Mouse (Mus musculus) retina, adult 2 months (tissue): ENCODE results near the gene Pdhx.

Experiments used
- DNase-seq: peaks from one replicate; pipeline ENCODE4 v3.0.0-alpha.2; 2012; ENCODE audit warnings: low read depth, low spot score

Pdhx gene

DNA sequence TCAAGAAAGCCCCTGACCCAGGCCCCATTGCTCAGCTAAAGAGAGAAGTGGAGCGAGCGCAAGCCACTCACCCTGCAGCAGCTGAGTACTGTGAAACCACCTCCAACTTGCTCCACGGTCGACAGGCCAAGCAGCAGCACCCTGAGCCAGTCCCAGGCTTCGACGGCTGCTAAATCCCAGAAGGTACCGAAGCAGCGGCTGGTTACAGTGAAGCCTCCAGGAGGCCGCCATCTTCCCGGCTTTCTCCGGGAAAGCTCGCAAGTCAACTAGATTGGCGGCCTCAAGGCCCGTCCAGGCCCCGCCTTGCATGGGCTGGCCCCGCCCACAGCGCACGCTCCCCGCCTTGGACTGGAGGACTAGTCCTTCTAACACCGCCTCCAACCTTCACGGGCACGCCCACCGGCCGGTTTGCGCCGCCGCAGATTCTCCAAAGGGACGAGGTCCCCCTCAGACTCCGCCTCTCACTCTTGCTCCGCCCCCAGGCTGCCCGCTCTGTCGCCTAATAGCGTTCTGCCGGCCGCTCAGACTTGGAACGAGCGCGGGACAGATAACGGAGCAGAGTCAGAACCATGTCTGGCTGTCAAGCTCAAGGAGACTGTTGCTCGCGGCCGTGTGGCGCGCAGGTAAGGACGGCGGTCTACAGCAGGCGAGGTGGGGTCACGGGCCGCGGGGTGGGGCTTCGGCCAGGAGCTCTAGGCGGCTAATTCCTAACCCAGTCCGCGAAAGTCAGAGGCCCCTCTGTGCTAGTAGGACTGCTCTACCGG is at the start of gene Pdhx, which contains the start of gene Apip:
Pdhx (minus strand) TSS at position 295 of the 764 bp plus-strand sequence.
Apip (plus strand) TSS at position 457 of the 764 bp plus-strand sequence.
- peak; percentile 95 for DNase-seq

GRCm38 (mm10) chr2:103119197-103119854 is 46.0 kb upstream of the Pdhx start:
- DNase-seq = no peak

DNA sequence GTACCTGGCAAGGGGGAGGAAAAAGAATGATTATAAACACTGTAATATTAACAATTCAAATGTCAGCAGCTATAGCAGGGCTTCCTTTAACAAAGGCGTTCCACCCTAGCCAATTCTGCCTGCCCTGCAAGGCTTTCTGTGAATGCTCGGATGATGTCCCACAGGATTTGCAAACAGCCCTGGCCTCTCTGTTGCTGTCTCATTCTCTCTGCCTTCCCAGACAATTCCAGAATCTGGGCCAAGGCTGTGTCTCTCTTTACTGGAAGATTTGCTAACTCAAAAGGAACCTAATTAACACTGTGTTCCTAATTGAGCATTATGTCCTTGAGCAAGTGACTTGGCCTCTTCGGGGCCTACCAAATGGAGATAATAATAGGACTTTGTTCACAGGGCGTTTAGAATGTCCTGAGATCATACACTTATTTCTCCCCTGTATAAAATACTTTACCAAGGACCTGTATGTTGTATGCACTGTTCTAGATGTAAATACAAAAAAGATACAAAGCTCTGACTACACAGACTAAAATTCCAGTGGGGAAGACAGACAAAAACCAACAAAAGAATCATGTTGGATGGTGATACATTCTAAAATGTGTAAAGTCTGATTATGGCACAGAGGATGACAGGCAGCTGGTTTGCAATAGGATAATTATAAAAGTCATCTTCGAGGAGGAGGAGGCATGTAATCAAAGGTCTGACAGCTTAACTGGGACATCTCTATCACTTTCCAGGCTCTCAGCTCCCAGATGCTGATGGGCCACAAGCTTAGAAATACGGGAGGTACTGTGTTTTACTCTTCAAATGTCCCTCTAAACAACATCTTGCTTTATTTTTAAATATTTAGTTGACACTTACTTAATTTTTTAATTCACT is 45.2 kb upstream of the Pdhx start:
- DNase-seq = no peak

DNA sequence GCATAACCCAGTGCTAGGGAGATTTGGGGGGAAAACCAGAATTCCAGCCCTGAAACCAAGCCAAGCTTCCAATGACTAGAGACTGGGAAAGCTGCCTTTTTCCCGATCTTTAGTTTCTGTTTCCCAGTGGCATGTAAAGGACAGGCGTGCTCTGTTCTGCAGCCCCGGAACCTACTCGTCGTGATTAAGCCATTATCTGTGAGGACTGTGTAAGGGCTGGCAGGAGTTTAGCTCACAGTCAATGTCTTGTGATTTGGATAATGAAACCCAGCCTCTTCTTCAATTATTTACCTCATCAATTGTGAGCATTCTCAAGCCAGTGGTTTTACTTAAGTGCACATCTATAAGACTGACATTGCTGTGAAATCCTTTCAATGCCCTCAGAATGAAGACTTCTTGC is 43.9 kb upstream of the Pdhx start:
- DNase-seq = no peak

- DNase-seq = no peak
Measured at GRCm38 (mm10) chr2:103111669-103112068, 38.4 kb upstream of the Pdhx start.

- no peak for DNase-seq
Measured at GRCm38 (mm10) chr2:103106172-103106571, 32.9 kb upstream of the Pdhx start.

DNA sequence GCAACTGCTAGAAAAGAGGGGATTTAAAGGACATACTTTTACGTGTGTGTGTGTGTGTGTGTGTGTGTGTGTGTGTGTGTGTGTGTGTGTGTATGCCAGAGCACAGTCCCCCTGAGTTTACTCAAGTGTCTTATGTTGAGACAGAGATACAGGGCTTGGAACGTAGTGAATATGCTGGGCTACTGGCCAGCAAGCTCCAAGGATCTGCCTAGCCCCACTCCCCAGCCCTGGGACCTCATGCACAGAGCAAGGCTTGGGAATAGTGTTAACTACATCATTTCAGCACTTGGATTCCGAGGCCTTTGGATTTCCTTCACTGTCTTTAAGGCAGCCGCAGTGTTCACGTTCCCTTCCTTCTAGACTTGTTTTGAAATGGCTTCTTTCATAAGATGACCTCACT is 29.3 kb upstream of the Pdhx start:
- DNase-seq = no peak

DNA sequence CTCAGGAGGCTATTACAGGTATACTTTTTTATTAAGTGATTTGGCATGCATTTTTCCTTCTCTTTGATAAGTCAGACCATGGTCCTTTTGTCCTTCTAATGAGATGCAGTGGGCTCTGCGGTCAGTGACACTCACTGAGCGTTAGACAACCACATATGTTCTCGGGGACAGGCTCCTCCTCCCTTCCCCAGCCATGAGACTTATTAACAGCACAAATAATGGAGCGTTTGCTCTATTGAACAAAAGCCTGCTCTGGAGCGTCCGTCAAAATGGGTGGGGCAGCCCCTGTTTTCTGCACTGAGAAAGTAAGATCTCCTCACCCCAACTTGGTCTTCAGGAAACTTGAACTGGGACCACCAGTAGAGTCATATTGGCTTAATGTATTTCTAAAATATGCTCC is 16.2 kb upstream of the Pdhx start:
- no peak for DNase-seq

- no peak for DNase-seq
Measured at GRCm38 (mm10) chr2:103088099-103088498, 14.8 kb upstream of the Pdhx start.

DNA sequence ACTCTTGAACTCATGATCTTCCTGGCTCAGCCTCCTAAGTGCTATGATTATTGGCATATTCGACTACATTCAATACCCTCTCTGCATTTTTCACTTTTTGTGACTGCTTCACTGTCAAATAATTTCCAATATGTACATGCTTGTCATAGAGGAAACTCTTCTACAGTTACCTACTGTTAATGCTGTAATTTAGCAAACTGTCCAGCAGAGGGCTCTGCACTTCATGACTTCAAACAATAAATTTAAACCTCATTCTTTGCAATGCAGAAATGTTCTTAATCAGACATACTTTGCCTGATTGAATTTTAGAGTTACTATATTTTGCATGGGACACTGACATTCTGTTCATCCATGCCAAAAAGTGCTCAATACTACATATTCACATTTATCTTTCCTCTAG is 13.1 kb upstream of the Pdhx start:
- DNase-seq = no peak

DNA sequence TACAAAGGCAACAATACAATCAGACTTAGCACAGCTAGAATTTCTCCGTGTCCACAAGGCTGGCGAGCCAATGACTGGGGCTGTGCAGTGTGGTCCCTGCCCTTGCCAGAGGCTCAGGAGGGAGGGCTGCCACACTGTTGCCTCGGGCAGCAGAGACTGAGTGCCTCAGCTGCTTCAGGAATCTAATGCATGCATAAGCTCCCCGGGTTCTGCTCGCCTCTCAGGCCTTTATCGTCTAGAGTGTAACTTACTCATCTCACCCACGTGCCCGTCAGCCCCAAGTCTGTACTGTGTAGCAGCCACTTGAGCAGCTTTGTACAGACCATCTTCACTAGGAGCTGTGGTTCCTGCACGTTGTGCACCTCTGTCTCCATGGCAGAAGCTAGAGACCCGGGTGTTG is 12.3 kb upstream of the Pdhx start:
- no peak for DNase-seq

- DNase-seq = no peak
Measured at GRCm38 (mm10) chr2:103084451-103084850, 11.1 kb upstream of the Pdhx start.

- DNase-seq = no peak
Measured at GRCm38 (mm10) chr2:103082853-103083252, 9.5 kb upstream of the Pdhx start.

DNA sequence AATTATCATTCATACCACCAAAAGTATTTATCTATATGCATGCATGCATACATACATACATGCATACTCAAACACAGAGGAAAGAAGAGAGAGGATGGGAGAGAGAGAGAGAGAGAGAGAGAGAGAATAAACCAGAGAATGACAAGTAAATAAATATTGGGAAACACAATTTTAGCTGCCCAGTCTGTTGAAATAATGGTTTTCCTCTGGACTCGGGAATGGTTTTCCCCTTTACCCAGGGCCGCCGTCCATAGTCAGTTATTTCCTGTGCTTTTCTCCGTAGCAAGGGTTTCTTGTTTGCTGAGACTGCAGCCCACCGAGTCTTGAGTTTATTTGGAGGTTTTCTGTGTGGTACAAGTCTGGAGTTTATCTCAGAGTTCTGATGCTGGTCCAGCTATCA is 8.4 kb upstream of the Pdhx start:
- no peak for DNase-seq

DNA sequence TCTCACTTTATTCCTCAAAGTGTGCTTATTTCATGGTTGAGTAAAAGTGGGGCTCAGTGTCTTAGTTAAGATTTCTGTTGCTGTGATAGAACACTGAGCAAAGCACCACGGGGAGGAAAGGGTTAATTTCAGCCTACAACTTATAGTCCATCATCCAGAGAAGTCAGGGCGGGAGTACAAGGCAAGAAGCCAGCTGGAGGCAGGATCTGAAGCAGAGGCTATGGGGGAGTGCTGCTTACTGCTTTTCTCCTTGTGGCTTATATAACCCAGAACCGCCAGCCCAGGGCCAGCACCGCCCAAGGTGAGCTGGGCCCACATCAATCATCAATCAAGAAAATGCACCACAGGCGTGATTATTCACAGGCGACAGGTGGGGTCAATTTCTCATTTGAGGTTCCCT is 7.8 kb upstream of the Pdhx start:
- DNase-seq = no peak

- no peak for DNase-seq
Measured at GRCm38 (mm10) chr2:103070586-103070985, 2.7 kb downstream of the Pdhx start.

DNA sequence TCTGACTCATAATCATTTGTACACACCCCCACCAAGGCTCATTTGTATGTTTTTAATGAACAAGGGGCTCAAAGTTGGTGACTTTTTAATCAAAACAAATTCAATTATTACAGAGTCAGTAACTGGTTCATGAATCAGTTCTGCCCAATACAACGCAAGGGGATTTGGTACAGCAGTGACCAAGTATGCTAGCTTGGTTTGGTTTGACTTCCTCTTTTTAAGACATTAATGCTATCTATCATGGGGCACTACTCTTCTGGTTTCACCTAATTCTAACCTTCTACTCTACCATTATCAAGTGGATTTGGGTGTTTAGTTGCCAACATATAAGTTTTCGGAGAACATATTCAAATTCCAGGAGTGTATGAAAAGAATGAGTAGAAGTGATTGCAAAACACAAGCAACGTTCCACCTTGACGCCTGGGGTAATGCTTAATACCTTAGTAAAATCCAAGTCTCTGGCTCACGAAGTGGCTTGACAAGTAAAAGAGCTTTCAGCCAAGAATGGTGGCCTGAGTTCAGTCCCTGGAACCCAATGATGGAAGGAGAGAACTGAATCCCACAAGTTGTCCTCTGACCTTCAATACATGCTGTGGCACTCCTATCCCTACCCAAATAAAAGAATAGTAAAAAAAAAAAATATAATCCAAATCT is 3.4 kb downstream of the Pdhx start:
- DNase-seq = no peak

GRCm38 (mm10) chr2:103068602-103069001 is 4.7 kb downstream of the Pdhx start:
- no peak for DNase-seq

GRCm38 (mm10) chr2:103067552-103068207 is 5.6 kb downstream of the Pdhx start:
- no peak for DNase-seq

DNA sequence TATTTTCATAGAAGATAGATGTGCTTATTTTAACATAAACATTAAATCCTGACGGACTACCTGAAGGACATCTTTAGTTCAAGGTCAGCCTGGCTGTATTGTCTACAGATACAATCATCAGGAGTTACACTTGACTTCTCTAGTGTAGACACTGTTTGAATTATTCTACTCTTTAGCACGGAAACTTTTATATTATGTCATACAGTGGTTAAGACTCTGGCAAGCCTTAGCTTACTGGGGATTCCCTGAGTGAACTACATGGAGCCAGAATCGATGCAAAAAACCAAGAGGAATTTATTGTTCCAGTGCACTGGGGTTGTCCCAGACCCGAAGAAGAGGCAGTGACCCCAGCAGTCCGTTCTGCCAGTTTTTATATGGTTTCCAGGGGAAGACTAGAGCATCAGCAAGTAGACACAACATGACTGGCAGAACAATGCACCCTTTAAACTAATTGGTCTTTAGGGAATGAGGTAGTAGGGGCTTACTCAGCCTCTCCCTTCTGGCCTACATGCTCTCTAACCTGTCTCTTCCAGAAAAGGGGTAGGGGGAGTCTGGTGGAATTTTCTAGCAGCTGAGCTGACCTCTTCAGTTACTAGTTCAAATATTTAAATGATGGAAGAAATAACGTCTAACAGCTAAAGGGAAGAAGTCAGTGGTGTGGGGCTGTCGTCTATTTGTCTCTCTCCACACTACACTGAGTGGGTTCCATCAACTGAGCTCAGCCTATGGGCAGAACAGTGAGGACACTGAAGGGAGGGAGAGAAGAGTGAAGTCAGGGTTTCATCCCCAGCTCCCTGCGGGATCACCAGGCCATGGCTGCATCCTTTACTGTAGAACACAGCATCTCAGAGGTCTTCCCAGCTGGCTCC is 6.4 kb downstream of the Pdhx start:
- no peak for DNase-seq
